Mouse (Mus musculus): ENCODE measurements around the gene Atcay.
"Not testable (repeated sequence)": the region's sequence is repeated elsewhere in the genome, so short reads cannot be mapped to it uniquely, and the experiment has no call there.

Gene Atcay

GRCm38 (mm10) chr10:81179451-81180342 is 50.9 kb downstream of the Atcay start:
- DNase-seq (ENCODE audit: low spot score), result no peak

GRCm38 (mm10) chr10:81178927-81179326 is 51.7 kb downstream of the Atcay start:
- DNase-seq (ENCODE audit: low spot score), result no peak

- no peak for DNase-seq (ENCODE audit: low spot score)
Measured at GRCm38 (mm10) chr10:81177958-81178712, 52.5 kb downstream of the Atcay start.

- DNase-seq (ENCODE audit: low spot score), result no peak
Measured at GRCm38 (mm10) chr10:81177491-81177925, 53.1 kb downstream of the Atcay start.

DNA sequence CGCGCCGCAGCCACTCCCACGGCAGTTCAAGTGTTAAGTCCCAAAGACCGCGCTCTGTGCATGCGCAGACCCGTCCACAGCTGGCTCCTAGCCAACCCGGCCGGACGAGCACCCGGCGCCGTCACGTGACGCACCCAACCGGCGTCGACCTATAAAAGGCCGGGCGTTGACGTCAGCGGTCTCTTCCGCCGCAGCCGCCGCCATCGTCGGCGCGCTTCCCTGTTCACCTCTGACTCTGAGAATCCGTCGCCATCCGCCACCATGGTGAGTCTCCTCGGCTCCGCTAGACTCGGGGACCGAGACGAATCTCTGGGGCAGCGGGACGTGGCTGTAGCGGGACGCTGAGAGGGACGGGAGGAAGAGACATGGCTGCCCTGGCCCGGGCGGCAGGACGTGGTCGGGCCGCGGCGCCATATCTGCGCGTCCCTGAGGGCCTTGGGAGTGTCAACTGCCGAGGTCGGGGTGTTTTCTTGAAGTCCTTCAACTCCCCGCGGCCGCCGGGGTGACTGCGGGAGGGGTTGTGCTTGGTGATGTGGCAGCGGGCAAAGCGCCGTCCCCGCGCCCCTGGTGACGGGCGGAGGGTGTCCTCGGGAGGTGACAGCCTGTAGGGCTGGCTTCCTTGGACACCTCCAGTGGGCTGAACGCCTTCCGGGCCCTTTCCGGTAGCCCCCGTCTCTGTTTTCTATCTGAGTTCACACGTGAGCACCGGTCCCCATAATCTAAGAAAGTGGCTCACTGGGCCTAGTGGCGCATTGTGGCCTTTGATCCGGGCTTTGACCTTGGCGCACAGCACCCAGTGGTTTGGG is 54.0 kb downstream of the Atcay start, which contains the start of gene Eef2:
Gene Eef2 (plus strand): TSS at position 166 of the 806 bp plus-strand sequence.
- peak; percentile 99 for DNase-seq (ENCODE audit: low spot score)

GRCm38 (mm10) chr10:81175936-81176465 is 54.6 kb downstream of the Atcay start:
- DNase-seq (ENCODE audit: low spot score), result peak; percentile 48

DNA sequence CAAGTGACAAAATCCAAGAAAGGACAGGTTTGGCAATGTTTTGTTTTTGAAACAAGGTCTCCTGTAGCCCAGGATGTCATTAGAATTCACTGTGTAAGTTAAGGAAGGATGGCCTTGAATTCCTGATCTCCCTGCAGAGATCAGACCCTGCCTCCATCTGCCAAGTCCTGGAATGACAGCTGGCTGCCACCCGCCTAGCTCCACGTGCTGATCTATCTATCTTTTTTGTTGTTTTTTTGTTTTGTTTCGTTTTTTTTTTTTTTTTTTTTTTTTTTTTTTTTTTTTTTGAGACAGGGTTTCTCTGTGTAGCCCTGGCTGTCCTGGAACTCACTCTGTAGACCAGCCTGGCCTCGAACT is 55.3 kb downstream of the Atcay start:
- DNase-seq (ENCODE audit: low spot score), result not testable (repeated sequence)

DNA sequence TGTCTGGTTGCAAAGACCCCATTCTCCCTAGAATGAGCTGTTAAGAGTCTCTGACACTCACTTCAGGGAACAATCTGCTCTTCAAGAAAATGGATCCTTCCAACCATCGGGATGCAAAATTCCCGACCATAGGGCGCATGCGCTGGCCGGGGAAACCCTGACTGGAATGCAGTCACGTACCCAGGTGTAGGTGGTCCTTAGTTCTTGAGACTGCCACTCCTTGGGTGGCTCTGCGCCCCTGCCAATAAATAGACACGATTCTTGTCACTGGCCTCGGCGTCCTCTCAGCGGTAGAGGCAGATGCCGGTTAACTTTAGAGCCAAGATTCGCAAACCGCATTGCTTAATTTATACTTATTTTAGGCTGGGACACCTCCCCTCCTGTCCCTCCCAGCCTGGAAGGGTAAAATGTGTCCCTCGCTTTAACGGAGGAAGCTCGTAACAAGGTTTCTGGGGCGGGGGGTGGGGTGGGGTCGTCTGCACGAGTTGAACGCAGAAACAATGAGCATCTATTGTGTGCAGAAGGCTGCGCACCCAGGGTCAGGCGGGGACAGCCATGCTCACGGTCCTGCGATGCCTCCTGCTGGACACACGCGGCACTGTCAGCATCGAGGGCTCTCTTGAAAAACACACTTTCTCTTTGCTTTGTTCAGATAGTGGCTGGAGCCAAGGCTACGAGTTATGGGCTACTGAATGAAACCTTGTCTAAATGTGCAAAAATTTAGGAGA is 55.9 kb downstream of the Atcay start:
- DNase-seq (ENCODE audit: low spot score), result peak; percentile 87

DNA sequence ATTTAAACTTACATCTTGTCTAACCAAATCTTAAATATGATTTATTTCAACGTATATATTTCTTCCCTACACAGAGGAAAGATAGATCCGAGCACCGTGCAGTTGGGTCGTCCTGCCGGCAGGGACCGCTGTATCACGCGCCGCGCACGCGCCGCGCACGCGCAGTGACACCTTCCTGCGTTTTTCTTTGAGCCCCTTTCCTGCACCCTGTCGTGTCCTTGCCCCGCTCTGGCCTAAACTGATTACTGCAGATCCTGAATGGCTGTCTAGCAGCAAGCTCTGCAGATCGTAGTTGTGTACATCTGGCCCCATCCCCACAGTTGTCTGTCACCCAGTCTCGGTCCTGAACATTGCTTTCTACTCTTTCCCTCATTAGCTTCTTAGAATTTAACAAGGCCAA is 57.5 kb downstream of the Atcay start:
- peak; percentile 83 for DNase-seq (ENCODE audit: low spot score)

- DNase-seq (ENCODE audit: low spot score), result not testable (repeated sequence)
Measured at GRCm38 (mm10) chr10:81169411-81169900, 61.2 kb downstream of the Atcay start.

DNA sequence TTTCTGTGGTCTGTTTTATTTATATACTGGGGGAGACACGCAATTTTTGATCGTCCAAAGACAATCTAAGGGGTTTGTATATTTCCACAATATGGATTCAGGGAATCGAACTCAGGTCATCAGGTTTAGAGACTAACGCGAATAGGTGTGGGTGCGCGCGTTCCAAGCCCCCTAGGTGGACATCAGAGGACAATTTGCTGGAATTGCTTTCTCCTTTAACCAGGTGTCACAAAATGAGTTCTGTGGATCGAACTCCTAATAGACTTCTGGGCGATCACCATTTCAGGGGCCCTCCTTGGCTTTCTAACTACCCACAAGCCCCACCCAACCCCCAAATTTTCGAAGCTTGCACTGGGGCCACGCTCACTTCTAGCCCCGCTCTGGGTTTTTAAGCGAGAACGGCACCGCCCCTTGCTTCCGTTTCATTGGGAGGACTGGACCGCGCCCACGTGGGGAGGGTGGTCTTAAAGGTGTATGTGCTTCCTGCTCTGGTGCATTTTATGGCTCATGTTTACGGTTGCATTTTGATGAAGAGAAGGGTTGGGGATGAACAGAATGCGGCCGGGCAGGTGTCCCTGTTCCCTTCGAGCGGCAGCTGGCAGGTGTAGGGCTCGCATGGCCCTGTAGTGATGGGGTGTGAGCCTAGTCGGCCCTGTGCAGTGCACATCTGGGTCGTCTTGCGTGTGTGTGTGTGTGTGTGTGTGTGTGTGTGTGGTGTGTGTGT is 62.0 kb downstream of the Atcay start:
- DNase-seq (ENCODE audit: low spot score), result peak; percentile 83

GRCm38 (mm10) chr10:81168087-81168431 is 62.6 kb downstream of the Atcay start:
- DNase-seq (ENCODE audit: low spot score), result no peak

- peak; percentile 100 for DNase-seq (ENCODE audit: low spot score)
Measured at GRCm38 (mm10) chr10:81167200-81168086, 63.2 kb downstream of the Atcay start, which contains the start of gene Pias4. Gene Pias4 (minus strand): TSS chr10:81167923.

GRCm38 (mm10) chr10:81165118-81165517 is 65.5 kb downstream of the Atcay start:
- no peak for DNase-seq (ENCODE audit: low spot score)

DNA sequence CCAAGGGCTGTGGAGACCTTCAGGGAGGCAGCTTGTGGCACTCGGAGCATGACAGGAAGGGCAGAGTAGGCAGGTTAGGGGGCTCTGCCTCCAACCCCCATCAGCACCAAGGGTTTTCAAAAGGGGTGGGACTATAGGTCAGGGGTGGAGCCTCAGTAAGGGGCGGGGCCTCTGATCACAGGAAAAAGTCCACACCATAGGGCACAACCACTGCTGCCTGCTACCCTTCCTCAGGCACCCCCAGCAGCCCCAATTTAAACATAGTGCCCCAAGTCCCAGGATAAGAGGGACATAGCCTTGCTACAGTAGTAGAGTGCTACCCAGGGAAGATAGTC is 68.3 kb downstream of the Atcay start:
- DNase-seq (ENCODE audit: low spot score), result no peak

- no peak for DNase-seq (ENCODE audit: low spot score)
Measured at GRCm38 (mm10) chr10:81161602-81162317, 68.9 kb downstream of the Atcay start.

DNA sequence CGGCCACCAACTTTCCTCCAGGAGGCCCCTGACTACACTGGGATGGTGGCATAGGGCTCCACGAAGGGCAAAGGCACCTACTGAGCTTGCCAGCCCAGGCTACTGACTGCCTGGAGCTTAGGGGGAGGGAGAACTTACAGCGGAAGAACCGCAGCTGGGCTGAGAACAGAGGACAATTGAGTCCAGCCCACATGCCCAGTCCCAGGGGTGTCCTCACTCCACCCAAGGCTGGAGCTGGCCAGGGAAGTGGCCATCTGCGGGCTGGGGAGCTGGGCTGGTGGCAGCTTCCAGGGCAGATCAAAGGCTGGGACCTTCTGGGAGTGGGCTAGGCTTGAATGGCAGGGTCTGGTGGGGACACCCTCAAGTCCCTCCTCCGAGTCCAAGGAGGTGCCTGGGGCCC is 75.9 kb downstream of the Atcay start:
- DNase-seq (ENCODE audit: low spot score), result no peak
